Comparison of ENCODE assay signal across 8 mouse cellular contexts in the genomic region with DNA sequence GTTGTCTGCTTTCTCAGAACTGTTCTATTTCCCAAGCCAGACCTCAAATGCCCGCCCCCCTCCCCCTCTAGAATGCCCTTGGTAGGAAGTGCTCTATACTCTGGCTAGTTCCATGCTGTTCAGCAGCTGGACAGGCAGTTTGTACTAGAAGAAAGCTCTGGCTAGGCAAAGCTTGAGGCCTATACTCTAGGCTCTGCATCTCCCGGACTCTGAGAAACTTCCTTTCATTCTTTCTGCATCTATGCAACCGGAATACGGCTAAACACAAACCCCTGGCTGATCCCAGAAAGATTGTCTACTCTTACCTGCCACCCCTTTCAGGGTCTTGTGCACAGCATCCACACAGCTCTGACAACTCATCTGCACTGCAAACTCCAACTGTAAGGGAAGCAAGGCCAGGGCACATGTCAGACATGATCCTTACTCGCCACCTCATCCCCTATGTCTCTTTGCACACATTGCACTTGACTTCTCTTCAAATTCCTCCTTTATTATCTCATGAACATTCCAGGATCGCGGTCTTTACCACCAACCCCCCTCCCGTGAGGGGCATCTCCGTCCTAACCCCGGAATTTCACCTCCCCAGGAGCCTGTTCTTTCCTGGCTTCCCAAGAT. TPM values are rescaled to one million over a fixed set of nuclear protein-coding genes. Genes with fewer than 3 reads are reported as not detected.
A peak's percentile ranks its signal among the peaks of the same experiment; 100 is the strongest.
DNase-seq lines count a peak whose midpoint lies in the region; ATAC-seq and TF ChIP-seq lines count a peak whose summit lies in the region.

No protein-coding gene starts in this region.

- no peak for TF ChIP-seq CTCF in MEL (IDR thresholded peaks at IDR 0.05 in 2 of 3, conservative IDR thresholded peaks at IDR 0.05 in 1 of 3; ENCODE audit: control insufficient read depth in 1 of 3, insufficient read depth in 1 of 3, low read depth in 2 of 3, low read length in 3 of 3, poor library complexity in 1 of 3, severe bottlenecking in 1 of 3)

- peak overlapping the region; percentile 99 for H3K4me2 ChIP-seq in heart, embryonic 16.5 days (ENCODE audit: low read depth, low read length)
- peak overlapping the region; percentile 97 for H3K4me2 ChIP-seq in midbrain, embryonic 13.5 days (replicated peaks)

- no peak for TF ChIP-seq POLR2A in MEL (IDR thresholded peaks at IDR 0.05; ENCODE audit: control insufficient read depth in 1 of 2, insufficient read depth in 1 of 2, low read depth in 1 of 2, low read length in 2 of 2, poor library complexity in 1 of 2)

- TF ChIP-seq EP300 in MEL (IDR thresholded peaks at IDR 0.05; ENCODE audit: low read depth in 1 of 2, low read length in 2 of 2), result no peak

- peak overlapping the region; percentile 81 for H3K4me3 ChIP-seq in heart, embryonic 16.5 days (ENCODE audit: low read length)
- peak overlapping the region; percentile 77 to 91 for H3K4me3 ChIP-seq in MEL (ENCODE audit: control insufficient read depth in 1 of 2, insufficient read depth in 1 of 2, low read depth in 2 of 2, low read length in 2 of 2)
- peak overlapping the region; percentile 62 for H3K4me3 ChIP-seq in hindbrain, embryonic 10.5 days
- H3K4me3 ChIP-seq in midbrain, embryonic 13.5 days (replicated peaks), result peak overlapping the region; percentile 61

- H3K9ac ChIP-seq in heart, embryonic 16.5 days (ENCODE audit: low read length), result peak overlapping the region; percentile 81
- H3K9ac ChIP-seq in MEL (ENCODE audit: control insufficient read depth, low read depth, low read length, poor library complexity, severe bottlenecking), result peak overlapping the region; percentile 74
- peak overlapping the region; percentile 80 for H3K9ac ChIP-seq in midbrain, embryonic 13.5 days (replicated peaks)

- H3K27ac ChIP-seq in heart, embryonic 16.5 days (ENCODE audit: low read length), result no peak overlapping the region
- no peak overlapping the region for H3K27ac ChIP-seq in MEL (ENCODE audit: control insufficient read depth, low read depth, low read length)
- peak overlapping the region; percentile 82 for H3K27ac ChIP-seq in hindbrain, embryonic 10.5 days
- H3K27ac ChIP-seq in midbrain, embryonic 13.5 days, result no peak overlapping the region

- no peak for TF ChIP-seq RAD21 in MEL (IDR thresholded peaks at IDR 0.05; ENCODE audit: low read depth, low read length)

- ATAC-seq in heart, embryonic 16.5 days (replicated peaks; ENCODE audit: extremely low read depth, insufficient read depth, low FRiP score), result no peak
- no peak for ATAC-seq in midbrain, embryonic 13.5 days

- H3K4me1 ChIP-seq in heart, embryonic 16.5 days (ENCODE audit: control insufficient read depth, insufficient read depth, low read length), result peaks cover 10% of the 10 kb centered on the region
- H3K4me1 ChIP-seq in MEL (ENCODE audit: control insufficient read depth in 1 of 2, insufficient read depth in 2 of 2, low read length in 2 of 2), result peaks cover 17 to 19% of the 10 kb centered on the region in 2 experiments
- H3K4me1 ChIP-seq in hindbrain, embryonic 10.5 days (replicated peaks), result peaks cover 20% of the 10 kb centered on the region
- H3K4me1 ChIP-seq in midbrain, embryonic 13.5 days (replicated peaks), result peaks cover 19% of the 10 kb centered on the region

- no peaks in the 10 kb centered on the region for H3K9me3 ChIP-seq in heart, embryonic 16.5 days (replicated peaks; ENCODE audit: control insufficient read depth, low read length)
- no peaks in the 10 kb centered on the region for H3K9me3 ChIP-seq in MEL (replicated peaks; ENCODE audit: insufficient read depth, low read length)
- H3K9me3 ChIP-seq in hindbrain, embryonic 10.5 days, result no peaks in the 10 kb centered on the region
- no peaks in the 10 kb centered on the region for H3K9me3 ChIP-seq in midbrain, embryonic 13.5 days

- H3K27me3 ChIP-seq in heart, embryonic 16.5 days (ENCODE audit: control insufficient read depth, insufficient read depth, low read length), result peaks cover 12% of the 10 kb centered on the region; the same call in 1 of the 2 replicates
- no peaks in the 10 kb centered on the region for H3K27me3 ChIP-seq in MEL (ENCODE audit: control insufficient read depth in 1 of 2, insufficient read depth in 2 of 2, low read length in 2 of 2)
- peaks cover 32% of the 10 kb centered on the region for H3K27me3 ChIP-seq in hindbrain, embryonic 10.5 days (ENCODE audit: insufficient read depth, poor library complexity, severe bottlenecking)
- peaks cover 31% of the 10 kb centered on the region for H3K27me3 ChIP-seq in midbrain, embryonic 13.5 days

- no peaks in the 10 kb centered on the region for H3K36me3 ChIP-seq in heart, embryonic 16.5 days (ENCODE audit: control insufficient read depth, insufficient read depth)
- peaks cover 0 to 6% of the 10 kb centered on the region in 2 experiments; a peak in 2 of 4 replicates for H3K36me3 ChIP-seq in MEL (ENCODE audit: control insufficient read depth in 1 of 2, insufficient read depth in 2 of 2, low read length in 2 of 2)
- peaks cover 7% of the 10 kb centered on the region; the same call in 1 of the 2 replicates for H3K36me3 ChIP-seq in hindbrain, embryonic 10.5 days
- no peaks in the 10 kb centered on the region for H3K36me3 ChIP-seq in midbrain, embryonic 13.5 days

- DNase-seq in heart, postnatal 4 days, result no peak
- no peak for DNase-seq in MEL (ENCODE audit: low read depth, low spot score)
- no peak for DNase-seq in hindbrain, embryonic 10.5 days (ENCODE audit: low spot score)
- DNase-seq in right cerebral cortex, postnatal 4 days, result no peak
- DNase-seq in urinary bladder, postnatal 25 days (ENCODE audit: low spot score), result no peak
- DNase-seq in urinary bladder, adult 18-20 months (ENCODE audit: low spot score in 2 of 2), result no peak

- 28% methylated on average over 10 of the region's 10 CpGs for WGBS in heart, embryonic 16.5 days
- WGBS in hindbrain, embryonic 10.5 days, result 33% methylated on average over 10 of the region's 10 CpGs
- WGBS in midbrain, embryonic 13.5 days, result 36% methylated on average over 10 of the region's 10 CpGs

- H3K79me2 ChIP-seq in MEL (ENCODE audit: control insufficient read depth, insufficient read depth, low read length, poor library complexity), result peaks cover 8% of the 10 kb centered on the region

TF ChIP-seq in MEL, 35 proteins besides CTCF, POLR2A, EP300 and RAD21:
- no peak for TF ChIP-seq E2F4 (IDR thresholded peaks at IDR 0.05; ENCODE audit: borderline replicate concordance, low read depth, low read length)
- TF ChIP-seq MYC (IDR thresholded peaks at IDR 0.05; ENCODE audit: low read depth, low read length), result peak; percentile 67; the same call in 1 of the 2 replicates

RNA-seq across cellular contexts. Expression of gene Ccs, which starts 0.5 kb away (rescaled TPM):
- polyA plus RNA-seq in heart, embryonic 16.5 days (2015; fragmentation: Nextera tagmentation; extraction: Ambion mirVana), result 39.4 and 40.5 TPM in 2 replicates
- 10 to 100 TPM; 31.4 to 31.7 TPM for total RNA-seq in heart, postnatal 4 days (2021)
- total RNA-seq in MEL (2012; rRNA removed), result 43.3 and 48.3 TPM in 2 replicates
- polyA plus RNA-seq in MEL (2012; ENCODE audit: insufficient read depth in 1 of 2, insufficient read length in 2 of 2, low read depth in 1 of 2, low replicate concordance in 2 of 2, missing spikeins in 1 of 2), result 10 to 100 TPM in 1 of 2 experiments, not detected in 1; 56.6 TPM
- polyA plus RNA-seq in hindbrain, embryonic 10.5 days (2016; fragmentation: Nextera tagmentation; extraction: Ambion mirVana), result 46.9 and 49.6 TPM in 2 replicates
- polyA plus RNA-seq in midbrain, embryonic 13.5 days (2015; fragmentation: Nextera tagmentation; extraction: Ambion mirVana), result 37.9 and 40.2 TPM in 2 replicates

RNA-seq across cellular contexts. Expression of gene Ccdc87, which starts 0.5 kb away (rescaled TPM):
- 0.14 and 0.16 TPM in 2 replicates for polyA plus RNA-seq in heart, embryonic 16.5 days (2015; fragmentation: Nextera tagmentation; extraction: Ambion mirVana)
- under 1 TPM in 1 of 2 experiments, not detected in 1; 0.11 TPM for total RNA-seq in heart, postnatal 4 days (2021)
- 0.04 TPM in 1 of 2 replicates, not detected in the other for total RNA-seq in MEL (2012; rRNA removed)
- under 1 TPM in 1 of 2 experiments, not detected in 1; 0.06 TPM for polyA plus RNA-seq in MEL (2012; ENCODE audit: insufficient read depth in 1 of 2, insufficient read length in 2 of 2, low read depth in 1 of 2, low replicate concordance in 2 of 2, missing spikeins in 1 of 2)
- polyA plus RNA-seq in hindbrain, embryonic 10.5 days (2016; fragmentation: Nextera tagmentation; extraction: Ambion mirVana), result 0.11 and 0.33 TPM in 2 replicates
- polyA plus RNA-seq in midbrain, embryonic 13.5 days (2015; fragmentation: Nextera tagmentation; extraction: Ambion mirVana), result 0.30 and 0.36 TPM in 2 replicates

RNA-seq across cellular contexts. Expression of gene Ctsf, which starts 16.3 kb away (rescaled TPM):
- polyA plus RNA-seq in heart, embryonic 16.5 days (2015; fragmentation: Nextera tagmentation; extraction: Ambion mirVana), result 35.0 and 42.0 TPM in 2 replicates
- 10 to 100 TPM; 24.9 to 25.9 TPM for total RNA-seq in heart, postnatal 4 days (2021)
- not detected in 2 replicates for total RNA-seq in MEL (2012; rRNA removed)
- not detected for polyA plus RNA-seq in MEL (2012; ENCODE audit: insufficient read depth in 1 of 2, insufficient read length in 2 of 2, low read depth in 1 of 2, low replicate concordance in 2 of 2, missing spikeins in 1 of 2)
- polyA plus RNA-seq in hindbrain, embryonic 10.5 days (2016; fragmentation: Nextera tagmentation; extraction: Ambion mirVana), result 38.8 and 52.5 TPM in 2 replicates
- polyA plus RNA-seq in midbrain, embryonic 13.5 days (2015; fragmentation: Nextera tagmentation; extraction: Ambion mirVana), result 59.0 and 67.5 TPM in 2 replicates

RNA-seq across cellular contexts. Expression of gene Rbm14, which starts 27.2 kb away (rescaled TPM):
- polyA plus RNA-seq in heart, embryonic 16.5 days (2015; fragmentation: Nextera tagmentation; extraction: Ambion mirVana), result 54.0 and 55.3 TPM in 2 replicates
- 10 to 100 TPM; 34.0 to 39.3 TPM for total RNA-seq in heart, postnatal 4 days (2021)
- 44.7 and 49.0 TPM in 2 replicates for total RNA-seq in MEL (2012; rRNA removed)
- 10 to 100 TPM in 1 of 2 experiments, not detected in 1; 82.3 TPM for polyA plus RNA-seq in MEL (2012; ENCODE audit: insufficient read depth in 1 of 2, insufficient read length in 2 of 2, low read depth in 1 of 2, low replicate concordance in 2 of 2, missing spikeins in 1 of 2)
- 126 and 130 TPM in 2 replicates for polyA plus RNA-seq in hindbrain, embryonic 10.5 days (2016; fragmentation: Nextera tagmentation; extraction: Ambion mirVana)
- polyA plus RNA-seq in midbrain, embryonic 13.5 days (2015; fragmentation: Nextera tagmentation; extraction: Ambion mirVana), result 74.8 and 82.3 TPM in 2 replicates

RNA-seq across cellular contexts. Expression of gene Gm21992, which starts 27.2 kb away (rescaled TPM):
- 16.2 and 23.9 TPM in 2 replicates for polyA plus RNA-seq in heart, embryonic 16.5 days (2015; fragmentation: Nextera tagmentation; extraction: Ambion mirVana)
- total RNA-seq in heart, postnatal 4 days (2021), result 10 to 100 TPM; 21.8 to 24.1 TPM
- 10.6 and 10.8 TPM in 2 replicates for total RNA-seq in MEL (2012; rRNA removed)
- polyA plus RNA-seq in MEL (2012; ENCODE audit: insufficient read depth in 1 of 2, insufficient read length in 2 of 2, low read depth in 1 of 2, low replicate concordance in 2 of 2, missing spikeins in 1 of 2), result 10 to 100 TPM in 1 of 2 experiments, not detected in 1; 21.9 TPM
- 26.7 and 30.0 TPM in 2 replicates for polyA plus RNA-seq in hindbrain, embryonic 10.5 days (2016; fragmentation: Nextera tagmentation; extraction: Ambion mirVana)
- 30.9 and 33.4 TPM in 2 replicates for polyA plus RNA-seq in midbrain, embryonic 13.5 days (2015; fragmentation: Nextera tagmentation; extraction: Ambion mirVana)

Comparison
In these comparisons a context has a peak if more than half of its experiments do, and no peak if none do; other contexts are left out.
1. RNA of gene Ctsf, which starts 16.3 kb away (polyA plus RNA-seq): 59.0 to 67.5 TPM in midbrain, embryonic 13.5 days, 38.8 to 52.5 TPM in hindbrain, embryonic 10.5 days and 35.0 to 42.0 TPM in heart, embryonic 16.5 days; not detected in MEL; every median in the first group is over 10 times any median in the second.
2. Peak in every context shown above with its lines, with median percentiles within 50 percentile points of each other: H3K4me3 ChIP-seq and H3K9ac ChIP-seq.